ENCODE assay signal across 14 mouse cellular contexts in the genomic region with DNA sequence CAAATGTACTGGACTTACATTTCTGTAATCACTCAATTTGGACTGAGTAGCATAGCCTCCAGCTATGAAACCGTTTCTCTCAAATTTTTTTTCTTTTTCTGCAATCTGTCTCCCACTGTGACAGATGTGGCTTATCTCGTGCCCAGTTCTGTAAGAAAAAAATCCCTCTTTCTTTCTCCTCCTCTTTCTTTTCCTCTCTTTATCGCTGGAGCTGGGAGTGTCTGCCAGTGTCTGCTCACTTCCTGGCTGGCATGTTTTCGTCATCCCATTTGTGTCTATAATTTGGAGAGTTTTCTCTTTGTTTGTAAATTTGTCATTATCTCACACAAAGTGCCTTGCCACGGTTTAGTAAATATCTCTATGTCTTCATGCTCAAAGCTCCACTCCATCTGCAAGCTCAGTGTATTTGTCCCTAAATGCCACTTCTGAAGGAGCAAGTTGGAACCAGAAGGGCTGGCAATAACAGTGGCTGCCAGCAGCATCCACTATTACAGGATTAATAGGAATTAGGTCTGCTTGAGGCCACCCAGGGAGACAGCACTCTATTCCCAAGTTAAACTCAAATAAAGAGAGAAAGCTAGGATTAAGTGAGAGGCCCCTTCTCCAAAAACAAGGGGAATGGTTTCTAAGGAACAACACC.
A peak's percentile ranks its signal among the peaks of the same experiment; 100 is the strongest.
DNase-seq lines count a peak whose midpoint lies in the region; ATAC-seq lines count a peak whose summit lies in the region.
"Had no signal": no experiment of that assay in that cellular context is flagged by ENCODE, and none has a peak within 500 bp of the region (broad histone marks: within the 10 kb centered on the region; RNA-seq: fewer than 3 reads in every experiment).

No protein-coding gene starts in this region.

- H3K9ac ChIP-seq in neural tube, embryonic 13.5 days, result no peak overlapping the region
- H3K9ac ChIP-seq in forebrain, embryonic 15.5 days (replicated peaks), result no peak overlapping the region
- H3K9ac ChIP-seq: embryonic facial prominence, embryonic 12.5 days; liver, embryonic 13.5 days had no signal

- H3K4me1 ChIP-seq in neural tube, embryonic 13.5 days (replicated peaks), result peaks cover 12% of the 10 kb centered on the region; the same call in 1 of the 2 replicates
- H3K4me1 ChIP-seq in forebrain, embryonic 15.5 days, result peaks cover 16% of the 10 kb centered on the region
- H3K4me1 ChIP-seq: embryonic facial prominence, embryonic 12.5 days had no signal

- ATAC-seq in neural tube, embryonic 13.5 days (ENCODE audit: low read depth), result no peak
- peak; percentile 60 for ATAC-seq in forebrain, embryonic 15.5 days (replicated peaks)

- H3K4me3 ChIP-seq in neural tube, embryonic 13.5 days, result no peak overlapping the region
- no peak overlapping the region for H3K4me3 ChIP-seq in forebrain, embryonic 15.5 days
- H3K4me3 ChIP-seq: embryonic facial prominence, embryonic 12.5 days; liver, embryonic 13.5 days; myocyte had no signal

- peak; percentile 8 to 31 for DNase-seq in layer of hippocampus, adult 18-20 months (ENCODE audit: low spot score in 2 of 2)
- DNase-seq in layer of hippocampus, adult 9-11 months, result no peak
- no peak for DNase-seq in neural tube, embryonic 10.5 days (ENCODE audit: extremely low spot score, low spot score)
- peak; percentile 0 for DNase-seq in yolk sac, embryonic 10.5 days (ENCODE audit: low spot score)
- DNase-seq in ovary, adult 18-20 months (ENCODE audit: low spot score), result no peak
- DNase-seq: heart, postnatal 10 days; kidney, adult 11 months; kidney, postnatal 25 days; liver, embryonic 13.5 days; thymus, postnatal 36 days had no signal

- H3K27me3 ChIP-seq in neural tube, embryonic 13.5 days, result no peaks in the 10 kb centered on the region
- no peaks in the 10 kb centered on the region for H3K27me3 ChIP-seq in forebrain, embryonic 15.5 days
- H3K27me3 ChIP-seq: embryonic facial prominence, embryonic 12.5 days; liver, embryonic 13.5 days had no signal

- H3K36me3 ChIP-seq in neural tube, embryonic 13.5 days, result no peaks in the 10 kb centered on the region
- no peaks in the 10 kb centered on the region for H3K36me3 ChIP-seq in forebrain, embryonic 15.5 days
- H3K36me3 ChIP-seq: embryonic facial prominence, embryonic 12.5 days; liver, embryonic 13.5 days had no signal

- 45% methylated on average over 5 of the region's 5 CpGs for WGBS in neural tube, embryonic 13.5 days
- WGBS in forebrain, embryonic 15.5 days, result 12% methylated on average over 5 of the region's 5 CpGs

- no peak overlapping the region for H3K4me2 ChIP-seq in neural tube, embryonic 13.5 days
- no peak overlapping the region for H3K4me2 ChIP-seq in forebrain, embryonic 15.5 days (replicated peaks)
- H3K4me2 ChIP-seq: embryonic facial prominence, embryonic 12.5 days; liver, embryonic 13.5 days had no signal

- 0 out of 2 replicates have a peak overlapping the region, but pooled peaks have one; percentile 7 for H3K27ac ChIP-seq in neural tube, embryonic 13.5 days (replicated peaks)
- peak overlapping the region; percentile 81 for H3K27ac ChIP-seq in forebrain, embryonic 15.5 days (replicated peaks)
- H3K27ac ChIP-seq: embryonic facial prominence, embryonic 12.5 days; liver, embryonic 13.5 days had no signal

- 0 out of 2 replicates have a peak, but pooled peaks cover 3% of the 10 kb centered on the region for H3K9me3 ChIP-seq in neural tube, embryonic 13.5 days
- no peaks in the 10 kb centered on the region for H3K9me3 ChIP-seq in forebrain, embryonic 15.5 days
- H3K9me3 ChIP-seq: embryonic facial prominence, embryonic 12.5 days; liver, embryonic 13.5 days had no signal

Comparison
In these comparisons a context has a peak if more than half of its experiments do, and no peak if none do; other contexts are left out.
1. DNase-seq: peak in layer of hippocampus, adult 18-20 months (2 of 2) and yolk sac, embryonic 10.5 days (single experiment); none in layer of hippocampus, adult 9-11 months (single experiment), neural tube, embryonic 10.5 days (single experiment) and ovary, adult 18-20 months (single experiment).